Mouse (Mus musculus): ENCODE measurements around the gene Cib3.

The Cib3 gene

DNA sequence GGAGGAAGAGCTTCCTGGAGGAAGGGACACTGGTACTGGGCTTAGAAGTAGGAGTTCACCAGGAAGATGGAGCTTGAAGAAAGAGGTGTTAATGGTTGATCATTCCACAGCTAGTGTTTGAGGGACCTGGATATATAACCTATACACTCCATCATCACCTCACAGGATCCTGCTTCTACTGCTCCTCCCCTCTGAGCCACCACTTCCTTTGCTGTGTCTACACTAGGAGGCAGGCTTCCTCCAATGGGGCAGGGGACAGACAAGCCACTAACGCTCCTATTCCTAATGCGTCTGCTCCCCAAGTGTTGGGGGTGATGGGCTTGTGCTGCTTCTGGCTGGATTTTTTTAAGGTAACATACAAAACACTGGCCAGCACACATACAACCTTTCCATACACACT lies 1.9 kb downstream of the Cib3 start:
- DNase-seq (ENCODE audit: low read depth, low spot score) = no peak

- DNase-seq (ENCODE audit: low read depth, low spot score) = no peak
Measured at GRCm38 (mm10) chr8:72210222-72210621, 2.4 kb downstream of the Cib3 start.

- no peak for DNase-seq (ENCODE audit: low read depth, low spot score)
Measured at GRCm38 (mm10) chr8:72208582-72208981, 4.1 kb downstream of the Cib3 start.

- DNase-seq (ENCODE audit: low read depth, low spot score) = no peak
Measured at GRCm38 (mm10) chr8:72197997-72198396, 14.6 kb downstream of the Cib3 start.

GRCm38 (mm10) chr8:72192065-72192464 lies 20.6 kb downstream of the Cib3 start:
- DNase-seq (ENCODE audit: low read depth, low spot score) = no peak

DNA sequence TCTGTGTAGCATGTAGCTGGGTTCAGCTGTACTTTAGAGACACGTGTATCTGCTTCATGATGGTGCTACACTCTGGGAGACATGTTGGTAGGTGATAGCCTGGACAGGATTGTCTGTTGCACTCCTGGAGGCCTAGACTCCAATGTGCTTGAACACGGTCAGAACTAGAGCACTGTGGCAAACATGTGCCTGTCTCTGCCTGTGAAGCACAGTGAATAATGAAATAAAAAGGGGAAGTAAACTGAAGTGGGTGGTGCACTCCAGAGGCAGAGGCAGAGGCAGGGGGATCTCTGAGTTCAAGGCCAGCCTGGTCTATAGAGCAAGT lies 22.5 kb downstream of the Cib3 start:
- no peak for DNase-seq (ENCODE audit: low read depth, low spot score)

DNA sequence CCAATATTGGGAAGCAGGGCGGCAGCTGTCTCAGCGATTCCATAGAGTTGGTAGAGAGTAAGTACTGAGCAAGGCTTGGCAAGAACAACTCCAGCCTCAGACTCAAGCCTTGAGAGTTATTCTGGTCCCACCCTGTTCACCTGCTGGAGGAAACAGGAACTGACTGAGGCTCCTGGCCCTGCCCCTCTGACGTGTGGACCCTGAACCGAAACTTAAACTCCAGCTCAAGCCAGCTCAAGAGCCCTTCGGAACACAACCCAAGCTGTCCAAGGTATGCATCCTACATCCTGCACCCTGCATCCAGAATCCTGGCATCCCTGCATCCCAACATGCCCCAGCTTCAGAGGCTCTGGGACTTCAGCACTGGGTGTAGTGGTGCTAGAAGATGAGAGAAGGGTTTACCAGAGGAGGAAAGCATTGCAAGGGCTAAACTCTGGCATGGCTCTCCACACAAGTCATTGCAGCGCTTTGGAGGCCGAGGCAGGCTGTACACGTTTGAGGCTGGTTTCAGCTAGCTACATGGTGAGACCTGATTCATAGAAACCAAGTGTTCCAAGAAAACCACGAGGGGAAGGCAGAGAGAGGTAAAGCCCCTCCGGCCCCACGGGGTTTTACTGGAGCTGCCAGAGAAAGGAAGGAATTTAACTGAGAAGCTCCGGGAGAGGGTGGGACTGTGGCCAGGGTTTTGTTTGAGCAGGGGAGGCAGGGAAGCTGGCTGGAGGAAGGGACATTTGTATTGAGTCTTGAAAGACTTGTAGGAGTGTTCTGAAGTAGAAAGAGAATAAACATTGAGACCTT lies 23.0 kb downstream of the Cib3 start, which contains the start of gene Hsh2d:
Hsh2d (plus strand) TSS at position 222 of the 798 bp plus-strand sequence.
- DNase-seq (ENCODE audit: low read depth, low spot score) = no peak

GRCm38 (mm10) chr8:72187793-72188331 lies 24.8 kb downstream of the Cib3 start:
- DNase-seq (ENCODE audit: low read depth, low spot score) = no peak

GRCm38 (mm10) chr8:72183554-72184202 lies 29.0 kb downstream of the Cib3 start:
- DNase-seq (ENCODE audit: low read depth, low spot score) = no peak

GRCm38 (mm10) chr8:72177346-72177925 lies 35.2 kb downstream of the Cib3 start:
- DNase-seq (ENCODE audit: low read depth, low spot score) = peak; percentile 26

DNA sequence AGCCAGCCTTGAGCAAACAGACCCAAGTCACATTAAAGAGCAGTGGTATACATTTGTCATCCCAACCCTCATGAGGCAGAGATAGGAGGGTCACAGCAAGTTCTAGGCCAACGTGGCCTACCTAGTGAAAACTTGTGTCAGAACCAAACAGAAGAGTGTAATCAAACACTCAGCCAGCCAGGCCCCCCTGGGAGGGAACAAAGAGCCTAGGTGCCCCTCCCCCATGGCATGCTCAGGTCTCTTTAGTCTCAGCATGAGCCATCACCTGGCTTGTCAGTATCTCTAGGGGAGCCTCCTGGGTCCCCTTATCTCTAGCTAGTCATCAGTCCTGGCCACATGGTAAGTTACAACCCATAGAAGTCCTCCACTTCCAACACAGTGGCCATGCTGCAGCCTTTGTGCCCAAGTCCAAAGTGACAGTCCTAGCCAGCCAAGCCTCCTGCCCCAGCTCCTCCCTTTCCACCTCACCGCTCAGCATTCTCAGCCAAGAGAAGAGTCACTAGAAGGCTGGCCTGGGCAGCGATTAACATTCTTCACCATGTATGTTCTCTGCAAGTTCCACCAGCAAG lies 42.9 kb downstream of the Cib3 start:
- DNase-seq (ENCODE audit: low read depth, low spot score) = no peak

DNA sequence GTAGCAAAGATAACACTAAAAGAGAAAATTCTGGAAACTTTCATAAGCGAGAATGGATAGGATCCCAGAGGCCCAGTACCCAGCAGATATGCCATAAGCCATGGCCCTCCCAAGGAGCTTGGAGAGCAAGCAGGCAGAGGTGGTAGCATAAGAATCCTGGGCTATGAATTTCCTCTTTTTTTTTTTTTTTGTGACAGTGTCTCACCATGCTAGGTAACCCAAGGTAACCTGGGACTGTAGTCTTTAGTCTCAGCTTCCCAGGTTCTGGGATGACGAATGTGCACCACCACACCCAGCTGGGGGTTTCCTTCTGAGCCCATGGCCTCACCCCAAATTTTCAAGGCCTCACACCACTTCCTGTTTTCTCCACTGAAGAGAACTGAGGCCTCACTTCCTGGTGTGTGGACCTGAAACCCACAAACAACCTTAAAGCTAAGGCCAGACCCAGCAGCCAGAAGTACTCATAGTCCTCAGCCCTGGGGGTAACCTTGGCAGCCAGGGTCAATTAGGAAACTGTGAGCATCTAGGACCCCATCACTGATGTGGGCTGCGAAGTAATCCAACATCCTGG lies 43.5 kb downstream of the Cib3 start:
- no peak for DNase-seq (ENCODE audit: low read depth, low spot score)

- no peak for DNase-seq (ENCODE audit: low read depth, low spot score)
Measured at GRCm38 (mm10) chr8:72162821-72163220, 49.8 kb downstream of the Cib3 start.

- DNase-seq (ENCODE audit: low read depth, low spot score) = peak; percentile 99
Measured at GRCm38 (mm10) chr8:72160707-72161697, 51.6 kb downstream of the Cib3 start, which contains the start of gene Rab8a. Rab8a (plus strand) TSS chr8:72161200.

GRCm38 (mm10) chr8:72160007-72160406 lies 52.6 kb downstream of the Cib3 start:
- no peak for DNase-seq (ENCODE audit: low read depth, low spot score)

DNA sequence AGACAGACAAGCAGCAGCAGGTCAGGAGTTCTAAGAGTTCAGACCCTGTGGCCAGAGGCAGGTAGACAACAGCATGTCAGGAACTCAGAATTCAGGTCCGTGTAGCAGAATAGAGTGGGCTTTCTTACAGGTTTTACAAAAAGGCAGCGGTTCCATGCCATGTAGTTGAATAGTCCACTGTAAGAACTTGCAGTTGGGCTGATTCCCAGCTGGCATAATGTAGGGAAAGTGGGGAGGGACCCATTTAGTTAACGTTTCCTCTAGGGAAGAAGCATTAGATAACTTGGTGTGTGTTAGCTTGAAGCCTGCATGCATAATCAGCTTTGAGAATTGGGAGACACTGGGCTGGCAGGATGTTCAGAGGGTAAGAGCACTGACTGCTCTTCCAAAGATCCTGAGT lies 53.9 kb downstream of the Cib3 start:
- DNase-seq (ENCODE audit: low read depth, low spot score) = no peak

DNA sequence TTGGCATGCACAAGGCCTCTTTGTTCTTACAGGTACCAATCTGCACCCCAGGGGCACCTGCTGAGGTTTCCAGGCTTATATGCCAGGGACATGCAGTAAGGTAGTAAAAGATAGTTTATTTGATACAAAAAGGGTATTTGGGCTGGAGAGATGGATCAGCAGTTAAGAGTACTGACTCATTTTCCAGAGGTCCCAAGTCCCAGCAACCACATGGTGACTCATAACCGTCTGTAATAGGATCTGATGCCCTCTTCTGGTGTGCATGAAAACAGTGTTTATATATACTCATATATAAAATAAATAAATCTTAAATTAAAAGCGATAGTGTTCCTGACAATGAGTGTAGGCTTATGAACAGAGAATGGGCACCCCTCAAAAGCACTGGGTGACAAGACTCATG lies 54.5 kb downstream of the Cib3 start:
- no peak for DNase-seq (ENCODE audit: low read depth, low spot score)
